Mouse (Mus musculus): ENCODE data around the gene Ttc16.

Gene Ttc16

DNA sequence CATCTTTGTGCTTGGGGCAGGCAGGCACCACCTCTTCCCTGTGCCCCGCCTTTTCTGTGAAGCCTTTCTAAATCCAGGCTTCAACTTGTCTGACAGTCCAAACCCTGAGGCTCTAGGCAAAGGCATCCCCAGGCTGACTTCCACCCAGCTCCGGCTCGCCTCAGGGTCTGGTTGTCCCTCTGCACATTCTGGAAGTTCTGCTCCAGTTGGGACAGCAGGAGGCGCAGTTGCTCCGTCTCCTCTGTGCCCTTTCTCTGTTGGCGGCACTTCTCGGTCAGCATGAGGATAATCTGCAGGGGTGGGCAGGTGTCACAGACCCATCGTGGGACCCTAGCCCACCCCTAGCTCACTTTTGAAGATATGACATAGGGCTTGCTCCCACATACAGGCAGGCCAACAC lies 3.7 kb upstream of the Ttc16 start:
- DNase-seq: peak; percentile 51

GRCm38 (mm10) chr2:32778081-32778480 lies 2.6 kb upstream of the Ttc16 start:
- DNase-seq: no peak

- no peak for DNase-seq
These were observed 759 bp upstream of the Ttc16 start for GRCm38 (mm10) chr2:32776192-32776591.

DNA sequence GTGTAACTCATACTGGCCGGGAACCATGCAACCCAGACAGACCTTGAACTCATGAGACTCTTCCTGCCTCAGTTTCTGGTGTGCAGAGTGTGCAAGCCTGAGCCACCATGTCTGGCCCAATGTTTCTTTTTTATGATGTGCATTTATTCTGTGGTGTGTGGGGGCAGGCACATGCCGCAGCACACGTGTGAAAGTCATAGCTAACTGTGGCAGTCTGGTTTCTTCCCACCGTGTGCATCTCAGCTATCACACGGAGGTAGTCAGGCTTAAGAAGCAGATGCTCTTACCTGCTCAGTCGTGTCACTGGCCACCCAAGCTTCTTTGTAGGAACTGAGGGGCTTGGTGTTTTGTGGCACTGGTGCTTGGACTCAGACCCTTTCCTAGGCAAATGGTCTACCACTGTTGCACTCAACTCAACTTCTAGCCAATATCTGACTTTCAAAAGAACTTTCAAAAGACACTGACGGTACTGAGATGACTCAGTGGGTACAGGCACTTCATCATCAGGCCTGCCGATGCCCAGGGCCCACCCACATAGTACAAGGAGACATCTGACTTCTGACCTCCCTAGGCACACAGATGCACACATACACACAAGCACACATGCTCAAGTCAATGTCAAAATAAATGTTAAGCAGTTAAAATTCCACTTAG lies 2.7 kb downstream of the Ttc16 start:
- DNase-seq: no peak

DNA sequence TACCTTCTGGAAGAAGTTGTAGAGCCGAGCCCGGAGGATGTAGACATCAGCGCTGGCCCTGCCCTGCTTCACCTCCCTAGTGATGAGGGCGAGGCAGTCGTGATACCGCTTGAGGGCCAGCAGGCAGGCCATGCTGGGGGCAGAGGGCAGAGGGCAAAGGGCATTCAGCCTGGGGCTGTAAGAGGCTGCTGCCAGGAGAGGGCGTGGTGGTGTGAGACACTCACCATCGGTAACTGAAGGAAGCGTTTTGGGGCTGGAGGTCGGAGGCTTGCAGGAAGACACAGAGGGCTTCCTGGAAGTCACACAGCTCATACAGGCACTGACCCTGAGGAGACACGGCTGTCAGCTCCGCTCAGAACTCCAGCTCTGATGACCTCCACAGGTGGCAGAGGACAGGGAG lies 3.5 kb downstream of the Ttc16 start:
- peak; percentile 59 for DNase-seq

- no peak for DNase-seq
These were observed 5.9 kb downstream of the Ttc16 start for GRCm38 (mm10) chr2:32769327-32770085.

- DNase-seq: peak; percentile 64
These were observed 6.7 kb downstream of the Ttc16 start for GRCm38 (mm10) chr2:32768661-32769285.

- DNase-seq: peak; percentile 48
These were observed 8.2 kb downstream of the Ttc16 start for GRCm38 (mm10) chr2:32767241-32767640.

DNA sequence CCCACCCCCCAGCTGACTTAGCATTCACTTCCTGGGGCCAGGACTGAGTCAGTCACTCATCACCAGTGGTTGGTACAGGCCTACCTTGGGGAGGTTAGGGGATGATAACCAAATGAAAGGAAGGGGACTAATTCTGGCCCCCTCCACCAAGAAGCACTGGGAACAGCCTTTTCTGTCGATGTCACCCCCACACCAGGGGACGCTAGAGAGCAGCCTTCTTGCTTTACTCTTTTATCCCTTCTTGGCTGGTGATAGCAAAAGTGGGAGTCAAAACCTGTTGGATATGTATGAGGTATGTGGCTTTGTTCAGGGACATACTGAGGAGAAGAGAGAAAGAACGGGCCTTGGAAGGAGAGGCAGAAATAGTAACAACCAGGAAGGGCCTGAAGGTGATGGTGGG lies 12.1 kb downstream of the Ttc16 start:
- DNase-seq: no peak

GRCm38 (mm10) chr2:32761859-32762258 lies 13.6 kb downstream of the Ttc16 start:
- no peak for DNase-seq

GRCm38 (mm10) chr2:32761361-32761760 lies 14.1 kb downstream of the Ttc16 start:
- no peak for DNase-seq

- DNase-seq: no peak
These were observed 16.4 kb downstream of the Ttc16 start for GRCm38 (mm10) chr2:32759001-32759400.

GRCm38 (mm10) chr2:32758503-32758902 lies 16.9 kb downstream of the Ttc16 start:
- DNase-seq: peak; percentile 67

GRCm38 (mm10) chr2:32757056-32757845 lies 18.2 kb downstream of the Ttc16 start, which contains the start of gene Tor2a:
Gene Tor2a, plus strand, starts transcription at chr2:32757234.
- DNase-seq: peak; percentile 98

GRCm38 (mm10) chr2:32756674-32757055 lies 18.8 kb downstream of the Ttc16 start:
- DNase-seq: no peak

- DNase-seq: no peak
These were observed 23.3 kb downstream of the Ttc16 start for GRCm38 (mm10) chr2:32752181-32752580.

DNA sequence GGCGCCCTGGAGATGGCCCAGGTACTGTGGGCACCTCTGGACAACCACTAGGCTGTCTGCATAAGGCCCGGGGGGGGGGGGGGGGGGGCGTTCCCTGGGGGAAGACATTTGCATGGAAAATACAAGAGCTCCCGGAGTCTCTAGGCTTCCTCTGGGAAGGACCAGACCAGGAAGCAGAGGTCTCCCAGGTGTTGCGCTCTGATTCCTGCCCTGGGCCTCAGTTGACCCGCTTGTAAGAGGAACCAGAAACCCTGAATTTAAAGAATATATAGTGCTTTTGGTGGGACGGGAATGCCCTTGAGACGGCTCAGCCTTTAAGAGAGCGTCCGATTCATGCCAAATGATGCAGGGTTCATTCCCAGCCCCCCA lies 23.8 kb downstream of the Ttc16 start:
- no peak for DNase-seq

- DNase-seq: peak; percentile 91
These were observed 24.4 kb downstream of the Ttc16 start for GRCm38 (mm10) chr2:32750887-32751664.

GRCm38 (mm10) chr2:32750199-32750598 lies 25.2 kb downstream of the Ttc16 start:
- DNase-seq: no peak

- DNase-seq: no peak
These were observed 26.4 kb downstream of the Ttc16 start for GRCm38 (mm10) chr2:32749082-32749481.

DNA sequence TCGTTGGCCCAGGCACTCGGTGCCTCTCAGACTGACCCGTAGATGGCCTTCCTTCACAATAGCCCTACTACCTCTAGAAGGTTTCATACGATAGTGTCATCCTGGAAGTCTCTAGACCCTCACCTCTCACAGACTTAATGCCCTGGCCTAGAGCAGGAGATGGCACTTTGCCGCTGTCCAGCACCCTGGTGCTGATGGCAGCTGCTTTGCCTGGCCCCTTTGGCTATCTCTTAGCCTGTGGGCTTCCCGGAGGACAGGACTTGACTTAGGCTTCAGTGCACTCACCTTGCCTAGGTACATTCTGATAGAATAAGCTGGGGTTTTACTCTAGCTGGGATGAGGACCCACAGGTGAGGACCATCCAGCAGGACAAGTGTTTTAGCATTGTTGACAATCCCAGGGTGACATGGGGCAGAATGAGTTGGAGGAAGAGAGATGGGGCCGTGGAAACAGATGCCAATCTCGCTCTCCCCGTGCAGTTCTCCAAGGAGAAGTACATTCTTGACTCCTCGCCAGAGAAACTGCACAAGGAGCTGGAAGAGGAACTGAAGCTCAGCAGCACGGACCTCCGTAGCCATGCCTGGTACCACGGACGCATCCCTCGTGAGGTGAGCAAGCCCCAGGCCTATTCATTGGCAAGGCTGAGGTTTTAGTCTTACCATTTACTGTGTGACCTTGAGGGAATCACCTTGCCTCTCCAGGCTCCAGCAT lies 31.0 kb downstream of the Ttc16 start:
- no peak for DNase-seq

GRCm38 (mm10) chr2:32742173-32742531 lies 33.3 kb downstream of the Ttc16 start:
- DNase-seq: no peak
